Mouse (Mus musculus) stomach, postnatal 0 days (tissue): ENCODE measurements at regions not wholly inside any gene's neighbourhood (a gene's known extent, or its start where the extent isn't known, plus 50 kb on each side); places are given as distances from the start of the nearest gene placed in this dataset.

Experiments used
- ATAC-seq: fragments of 200-750 bp; cut with Nextera tagmentation; 2 replicates; pipeline ENCODE4 v1.8.0; 2017; ENCODE audit not compliant: low FRiP score, low TSS enrichment
- DNase-seq: peaks from one replicate; pipeline ENCODE4 v3.0.0-alpha.2; 2016; ENCODE audit warnings: low spot score
- H3K27ac ChIP-seq: fragments of 300-500 bp; sonication (generic); replicated peaks from 2 replicates; pipeline ENCODE4 v1.5.1; 2014; ENCODE audit warnings: mild to moderate bottlenecking, control low read depth
- H3K27me3 ChIP-seq: fragments of 300-500 bp; sonication (generic); 2 replicates; pipeline ENCODE4 v1.6.1; 2014; ENCODE audit warnings: low read length; ENCODE audit not compliant: control insufficient read depth, insufficient read depth
- H3K36me3 ChIP-seq: fragments of 300-500 bp; sonication (generic); 2 replicates; pipeline ENCODE4 v1.6.1; 2014; ENCODE audit warnings: low read length, mixed read lengths; ENCODE audit not compliant: control insufficient read depth, insufficient read depth
- H3K4me1 ChIP-seq: fragments of 300-500 bp; sonication (generic); replicated peaks from 2 replicates; pipeline ENCODE4 v1.6.1; 2014; ENCODE audit warnings: antibody characterized with exemption; ENCODE audit not compliant: control insufficient read depth, insufficient read depth
- H3K4me2 ChIP-seq: fragments of 300-500 bp; sonication (generic); replicated peaks from 2 replicates; pipeline ENCODE4 v1.6.1; 2014; ENCODE audit warnings: low read depth, mild to moderate bottlenecking, control low read depth, moderate library complexity
- H3K4me3 ChIP-seq: fragments of 300-500 bp; sonication (generic); 2 replicates; pipeline ENCODE4 v1.5.1; 2014; ENCODE audit warnings: low read depth, low read length, control low read depth
- H3K9ac ChIP-seq: fragments of 300-500 bp; sonication (generic); 2 replicates; pipeline ENCODE4 v1.6.1; 2014; ENCODE audit warnings: mild to moderate bottlenecking, low read length, control low read depth, mixed read lengths
- H3K9me3 ChIP-seq: fragments of 300-500 bp; sonication (generic); 2 replicates; pipeline ENCODE4 v1.6.1; 2016; ENCODE audit warnings: low read length; ENCODE audit not compliant: control insufficient read depth
- CTCF ChIP-seq: IDR thresholded peaks from 2 replicates; pipeline ENCODE4 v1.5.1; 2016; ENCODE audit warnings: antibody characterized with exemption, low read depth, mild to moderate bottlenecking, moderate library complexity
- EP300 ChIP-seq: optimal IDR thresholded peaks from 2 replicates; pipeline ENCODE3; 2016; ENCODE audit warnings: antibody characterized with exemption
- WGBS: fragments of 180-500 bp; shearing (Covaris S2); extraction: QIAGEN DNeasy Blood & Tissue Kit; methylation state at CpG from one replicate; pipeline ENCODE4 v1.1.7; 2014; 5-methylcytosine and 5-hydroxymethylcytosine counted together

DNA sequence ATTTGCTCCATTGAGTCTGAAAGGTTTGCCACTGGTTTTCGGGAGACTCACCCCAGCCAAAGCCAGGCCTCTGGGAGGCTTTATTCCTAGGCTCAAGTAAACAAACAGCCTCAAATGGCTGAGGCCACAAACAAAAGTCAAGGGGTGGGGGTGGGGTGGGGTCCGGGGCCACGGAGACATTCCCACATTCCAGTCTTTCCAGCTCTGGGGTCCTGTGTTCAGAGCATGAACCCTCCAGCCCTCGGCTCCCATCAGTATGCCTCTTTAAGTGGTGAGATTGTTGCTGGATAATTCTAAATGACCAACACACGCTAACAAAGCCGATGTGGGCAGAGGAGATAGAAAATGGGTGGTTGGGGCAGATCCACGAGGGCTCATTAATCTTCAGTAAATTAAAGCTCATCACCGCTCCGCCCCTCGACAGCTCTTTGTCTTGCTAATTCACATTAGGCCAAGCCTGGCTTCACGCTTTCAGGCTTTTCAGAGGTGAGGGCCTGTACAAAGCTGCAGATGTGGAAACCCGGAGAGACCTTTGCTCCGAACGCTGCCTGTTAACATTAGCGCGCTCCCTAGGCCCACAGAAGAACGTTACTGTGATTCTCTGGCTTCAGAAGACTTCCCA lies 326.2 kb downstream of the Pmp22 start:
- H3K9ac ChIP-seq: no peak overlapping the region
- H3K4me2 ChIP-seq: no peak overlapping the region
- WGBS: 37% methylated on average over 17 of the region's 17 CpGs
- H3K9me3 ChIP-seq: no peaks in the 10 kb centered on the region
- no peaks in the 10 kb centered on the region for H3K36me3 ChIP-seq
- TF ChIP-seq CTCF: no peak
- no peak for TF ChIP-seq EP300
- H3K27me3 ChIP-seq: no peaks in the 10 kb centered on the region
- no peak overlapping the region for H3K27ac ChIP-seq
- DNase-seq (no peak), ATAC-seq (no peak)
- no peak overlapping the region for H3K4me3 ChIP-seq
- no peaks in the 10 kb centered on the region for H3K4me1 ChIP-seq

DNA sequence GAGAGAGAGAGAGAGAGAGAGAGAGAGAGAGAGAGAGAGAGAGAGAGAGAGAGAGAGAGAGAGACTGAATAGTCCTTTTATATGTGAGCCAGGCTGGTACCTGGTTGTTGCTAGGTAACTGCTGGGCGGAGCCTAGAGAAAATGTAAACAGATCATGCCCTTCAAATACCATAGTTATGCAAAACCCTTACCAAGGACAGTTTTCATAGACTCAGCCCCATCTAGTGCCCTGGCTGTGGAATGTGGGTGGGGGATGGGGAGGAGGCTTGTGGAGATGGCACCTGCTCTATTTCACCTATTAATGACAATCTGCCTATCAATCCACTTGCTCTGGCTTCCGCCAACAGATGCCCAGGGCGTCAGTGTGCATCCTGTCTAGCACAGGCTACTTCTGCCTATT lies 327.6 kb downstream of the Pmp22 start:
- Histone ChIP-seq H3K27me3 (no peaks in the 10 kb centered on the region), H3K9me3 (no peaks in the 10 kb centered on the region), H3K9ac (no peak overlapping the region), H3K4me3 (no peak overlapping the region), H3K4me2 (no peak overlapping the region), H3K27ac (no peak overlapping the region), H3K36me3 (no peaks in the 10 kb centered on the region), H3K4me1 (no peaks in the 10 kb centered on the region)
- 54% methylated on average over 3 of the region's 3 CpGs for WGBS
- DNase-seq (no peak), ATAC-seq (no peak)
- TF ChIP-seq CTCF (no peak), EP300 (no peak)

DNA sequence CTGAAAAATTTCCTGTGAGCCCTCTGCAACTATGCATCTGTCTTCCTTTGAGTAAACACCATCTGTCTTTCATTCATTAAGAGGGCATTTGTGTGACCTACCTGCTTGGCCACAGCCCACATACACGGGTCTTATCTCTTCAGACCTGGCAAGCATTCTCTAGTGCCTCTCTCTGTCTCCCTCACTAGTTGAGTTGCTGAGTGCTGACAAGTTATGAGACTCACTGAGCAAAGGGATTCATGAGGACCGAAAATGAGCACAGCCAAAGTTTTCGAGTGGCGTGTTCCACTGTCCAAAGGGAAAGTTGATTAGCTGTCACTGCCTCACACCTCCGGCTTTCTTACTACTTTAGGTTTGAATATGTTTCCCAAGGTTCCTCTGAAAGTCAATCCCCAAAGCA lies 328.5 kb downstream of the Pmp22 start:
- H3K27me3 ChIP-seq: no peaks in the 10 kb centered on the region
- DNase-seq: no peak
- no peak overlapping the region for H3K9ac ChIP-seq
- H3K4me2 ChIP-seq: no peak overlapping the region
- no peak for ATAC-seq
- no peaks in the 10 kb centered on the region for H3K4me1 ChIP-seq
- no peaks in the 10 kb centered on the region for H3K9me3 ChIP-seq
- H3K36me3 ChIP-seq: no peaks in the 10 kb centered on the region
- no peak for TF ChIP-seq CTCF
- TF ChIP-seq EP300: no peak
- H3K4me3 ChIP-seq: no peak overlapping the region
- 54% methylated on average over 5 of the region's 5 CpGs for WGBS
- no peak overlapping the region for H3K27ac ChIP-seq

DNA sequence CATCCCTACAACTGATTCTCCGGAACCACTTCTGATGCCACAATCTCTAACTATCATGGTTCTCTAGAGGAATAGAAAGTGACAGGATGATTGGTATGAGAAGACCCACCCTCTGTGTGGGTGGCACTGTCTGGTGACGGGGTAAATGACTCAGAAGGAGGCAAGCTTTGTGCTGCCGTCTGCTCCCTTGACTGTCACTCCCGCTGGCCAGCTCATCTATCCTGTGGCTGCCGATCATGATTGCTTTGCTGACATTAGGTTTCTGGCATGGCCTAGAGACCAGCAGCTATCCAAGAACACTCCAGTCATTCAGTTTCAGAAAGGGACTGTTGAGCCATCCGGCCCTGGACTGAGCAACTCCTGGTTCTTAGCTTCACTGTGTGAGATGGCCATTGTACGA lies 331.4 kb downstream of the Pmp22 start:
- Histone ChIP-seq H3K9me3 (no peaks in the 10 kb centered on the region), H3K4me3 (no peak overlapping the region), H3K36me3 (no peaks in the 10 kb centered on the region), H3K4me1 (no peaks in the 10 kb centered on the region), H3K4me2 (no peak overlapping the region), H3K27me3 (no peaks in the 10 kb centered on the region), H3K9ac (no peak overlapping the region), H3K27ac (no peak overlapping the region)
- ATAC-seq (no peak), DNase-seq (no peak)
- no peak for TF ChIP-seq CTCF
- TF ChIP-seq EP300: no peak
- WGBS: 61% methylated on average over 7 of the region's 7 CpGs

DNA sequence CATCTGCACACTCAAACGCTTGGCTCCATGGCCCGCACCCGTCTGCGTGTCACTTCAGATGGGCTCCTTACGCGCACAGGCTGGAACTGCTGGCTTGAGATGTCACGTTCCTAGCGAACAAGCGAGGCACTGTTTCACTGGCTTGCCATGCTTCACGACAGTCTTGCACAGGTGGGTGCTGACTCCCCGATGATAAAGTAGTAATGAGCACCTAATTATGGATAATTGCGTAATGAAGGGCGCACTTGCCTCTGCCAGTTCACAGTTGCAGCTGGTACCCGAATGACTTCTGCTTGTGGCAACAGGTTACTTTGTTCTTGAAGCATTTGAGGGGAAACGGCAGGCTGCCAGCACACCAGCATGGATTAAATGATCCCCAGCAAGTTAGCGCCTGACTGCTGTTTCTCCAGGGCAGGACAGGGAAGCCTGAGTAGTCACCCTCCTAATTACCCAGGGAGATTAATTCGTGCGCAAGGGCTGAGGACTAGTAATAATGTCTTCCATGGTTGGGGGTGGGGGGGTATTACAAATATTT lies 335.1 kb downstream of the Pmp22 start:
- peak; percentile 26 for DNase-seq

DNA sequence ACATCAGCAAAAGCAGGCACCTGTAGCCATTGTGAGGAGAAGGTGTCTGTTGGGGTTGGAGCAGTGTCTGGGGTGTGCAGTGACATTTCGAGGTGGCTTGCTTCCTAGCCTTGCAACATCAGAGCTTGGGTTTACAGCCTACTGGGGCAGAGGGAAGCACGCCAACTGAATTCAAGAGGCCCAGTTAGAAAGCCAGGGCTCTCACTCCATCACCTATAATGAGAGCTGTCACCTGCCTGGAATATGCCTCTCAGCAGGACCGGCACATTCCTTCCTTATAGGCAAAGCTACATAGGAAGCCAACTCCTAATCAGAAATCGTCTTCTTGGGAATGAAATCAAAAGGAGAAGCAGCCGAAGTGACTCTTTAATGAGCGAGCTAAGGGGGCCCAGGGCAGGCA lies 337.2 kb downstream of the Pmp22 start:
- Histone ChIP-seq H3K9me3 (no peaks in the 10 kb centered on the region), H3K4me2 (no peak overlapping the region), H3K27ac (no peak overlapping the region), H3K4me1 (no peaks in the 10 kb centered on the region), H3K36me3 (no peaks in the 10 kb centered on the region), H3K9ac (no peak overlapping the region), H3K4me3 (no peak overlapping the region), H3K27me3 (no peaks in the 10 kb centered on the region)
- no peak for TF ChIP-seq CTCF
- no peak for TF ChIP-seq EP300
- WGBS: 68% methylated on average over 6 of the region's 6 CpGs
- no peak for DNase-seq
- no peak for ATAC-seq

More for the DNA sequence above, 335.1 kb downstream of the Pmp22 start:
- Histone ChIP-seq H3K4me3 (0 out of 2 replicates have a peak overlapping the region, but pooled peaks have one; percentile 0), H3K36me3 (no peaks in the 10 kb centered on the region), H3K9ac (no peak overlapping the region), H3K27me3 (no peaks in the 10 kb centered on the region), H3K27ac (0 out of 2 replicates have a peak overlapping the region, but pooled peaks have one; percentile 13), H3K4me2 (peak overlapping the region; percentile 29; the same call in 1 of the 2 replicates), H3K4me1 (no peaks in the 10 kb centered on the region), H3K9me3 (no peaks in the 10 kb centered on the region)
- WGBS: 46% methylated on average over 18 of the region's 18 CpGs
- TF ChIP-seq EP300: no peak
- no peak for TF ChIP-seq CTCF
- peak; percentile 63; the same call in 1 of the 2 replicates for ATAC-seq
